Mouse (Mus musculus) gastrocnemius, postnatal 25 days (tissue): ENCODE measurements around the gene P3h2. TPM values are rescaled to one million over a fixed set of nuclear protein-coding genes. Genes with fewer than 3 reads are reported as not detected.

Experiments
- DNase-seq: peaks from one replicate; pipeline ENCODE4 v3.0.0; 2022
- long read RNA-seq, 2 experiments: library from polyadenylated mRNA; stranded (forward); transcript quantifications; one replicate each; pipeline ENCODE4 v2.0.0; 2021
- total RNA-seq, 2 experiments: library from RNA; stranded (reverse); gene quantifications; 1 replicate in 1 of 2; 2 replicates in 1 of 2; pipeline ENCODE4 v1.2.3; 2021

P3h2 gene
- total RNA-seq, result 1 to 10 TPM; 4.2 to 7.2 TPM
- long read RNA-seq, experiment 1, partial matches to known transcripts, result 2 of 7 reads
- long read RNA-seq, experiment 1, other reads (novel, unspliced or antisense), result 1 of 7 reads
- long read RNA-seq, experiment 2, transcript P3h2-201 (15 exons, 3,283 nt), result major isoform, 12 of 12 reads
- long read RNA-seq, experiment 2, partial matches to known transcripts, result 0 of 12 reads
- long read RNA-seq, experiment 2, other reads (novel, unspliced or antisense), result 0 of 12 reads

DNA sequence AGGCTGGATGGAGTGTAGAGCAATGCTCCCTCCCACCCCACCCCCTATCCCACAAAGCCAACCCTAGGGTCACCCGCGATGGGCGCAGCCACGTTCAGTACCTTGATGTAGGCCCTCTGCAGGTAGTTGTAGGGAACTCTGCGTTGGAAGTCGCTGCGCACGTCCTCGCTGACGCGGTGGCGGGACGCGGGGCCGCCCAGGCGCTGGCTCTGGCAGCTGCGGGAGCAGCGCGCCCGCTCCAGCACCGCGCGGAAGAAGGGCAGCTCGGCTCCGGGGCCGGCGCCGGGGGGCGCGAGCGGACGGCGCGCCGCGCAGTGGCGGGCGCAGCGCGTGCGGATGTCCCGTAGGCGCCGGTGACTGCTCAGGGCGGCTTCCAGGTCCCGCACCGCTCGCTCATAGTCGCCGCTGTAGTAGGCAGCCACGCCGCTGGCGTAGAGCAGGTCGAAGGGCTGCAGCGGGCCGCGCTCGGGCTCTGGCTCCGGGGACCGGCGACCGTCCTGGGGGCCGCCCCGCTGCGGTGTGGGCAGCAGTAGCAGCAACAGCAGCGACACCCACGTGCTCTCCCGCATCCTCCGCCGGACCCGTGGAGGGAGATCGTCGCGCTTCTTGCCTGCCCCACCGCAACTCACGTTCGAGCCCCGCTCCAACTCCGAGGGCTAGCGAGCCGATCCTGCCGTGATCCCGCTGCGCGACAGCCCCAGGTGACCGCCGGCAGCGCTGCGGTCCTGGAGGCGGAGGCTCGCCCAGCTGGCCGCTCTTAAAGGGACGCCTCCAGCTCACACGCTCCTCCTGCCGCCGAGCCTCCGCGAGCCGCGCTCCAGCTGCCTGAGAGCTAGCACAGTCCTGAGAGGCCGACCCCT, at the start of gene P3h2:
Gene P3h2, minus strand, starts transcription at position 670 of the 860 bp plus-strand sequence.
- peak; percentile 59 for DNase-seq

DNA sequence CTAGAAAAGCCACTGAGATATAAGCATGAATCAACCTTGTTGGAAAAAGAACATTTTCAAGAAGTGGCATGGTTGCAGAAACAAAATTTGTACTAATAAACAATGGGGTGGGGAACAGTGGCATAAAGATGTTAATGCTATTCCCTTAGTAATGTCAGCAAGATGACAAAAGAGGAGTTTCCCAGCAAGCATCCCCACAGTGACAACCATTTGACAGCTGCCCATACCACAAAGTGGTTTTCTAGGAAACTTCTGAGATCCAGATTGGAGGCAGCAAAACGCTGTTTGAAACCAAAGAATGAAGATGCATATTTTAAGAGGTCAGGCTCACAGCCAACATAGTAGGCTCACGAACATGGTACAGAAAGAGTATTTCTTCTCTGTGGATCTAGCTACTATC, 46.7 kb upstream of the P3h2 start:
- no peak for DNase-seq

DNA sequence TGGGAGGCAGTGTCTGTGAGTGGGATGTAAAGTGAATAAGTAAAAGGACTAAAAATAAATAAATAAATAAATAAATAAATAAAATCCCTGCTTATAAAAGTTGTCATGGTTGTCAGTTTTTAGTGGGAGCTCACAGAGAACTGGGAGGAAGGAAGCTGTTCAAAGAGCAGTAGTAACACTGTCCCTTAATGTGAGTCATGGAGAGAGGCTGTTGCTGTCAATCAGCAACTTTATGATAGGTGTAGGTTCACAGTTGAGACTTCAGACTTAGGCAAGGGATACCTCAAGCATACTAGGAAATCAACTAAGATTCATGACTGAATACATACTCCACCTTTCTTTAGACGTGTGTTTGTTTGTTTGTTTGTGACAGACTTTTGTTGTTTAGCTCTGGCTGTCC, 45.4 kb upstream of the P3h2 start:
- no peak for DNase-seq

DNA sequence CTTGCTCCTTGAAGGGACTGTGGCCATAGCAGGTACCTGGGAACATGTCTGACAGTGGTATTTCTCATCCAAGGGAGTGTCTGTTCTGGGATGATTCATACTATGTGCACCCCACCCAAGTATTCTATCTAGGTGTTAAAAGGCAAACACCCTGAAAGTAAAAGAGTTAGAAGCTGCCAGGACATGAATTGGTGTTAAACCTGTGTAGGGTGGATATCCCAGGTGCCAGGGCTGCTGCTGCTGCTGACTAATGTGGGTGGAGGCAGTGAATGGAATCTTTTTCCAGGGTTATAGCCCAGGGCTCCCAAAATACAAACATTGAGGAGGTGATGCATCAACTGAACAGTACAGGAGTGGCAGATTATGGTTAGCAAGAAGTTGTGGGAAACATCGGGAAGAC, 41.3 kb upstream of the P3h2 start:
- no peak for DNase-seq

DNA sequence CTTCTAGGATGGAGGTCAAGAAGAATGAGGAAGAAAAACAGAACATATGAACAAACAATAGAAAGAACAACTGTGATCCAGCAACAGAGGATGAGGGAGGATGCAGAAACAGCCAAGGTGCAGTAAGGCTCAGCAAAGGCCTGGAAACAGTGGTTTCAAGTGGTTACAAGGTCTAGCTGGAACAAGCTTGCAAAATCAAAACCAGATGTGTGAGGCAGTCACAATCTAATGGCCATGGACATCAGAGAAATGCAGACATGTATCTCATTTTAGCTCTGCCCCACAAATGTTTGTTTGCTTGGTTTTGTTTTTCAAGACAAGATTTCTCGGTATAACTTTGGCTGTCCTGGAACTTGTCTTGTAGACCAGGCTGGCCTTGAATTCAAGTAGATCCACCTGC, 25.5 kb upstream of the P3h2 start:
- no peak for DNase-seq

DNA sequence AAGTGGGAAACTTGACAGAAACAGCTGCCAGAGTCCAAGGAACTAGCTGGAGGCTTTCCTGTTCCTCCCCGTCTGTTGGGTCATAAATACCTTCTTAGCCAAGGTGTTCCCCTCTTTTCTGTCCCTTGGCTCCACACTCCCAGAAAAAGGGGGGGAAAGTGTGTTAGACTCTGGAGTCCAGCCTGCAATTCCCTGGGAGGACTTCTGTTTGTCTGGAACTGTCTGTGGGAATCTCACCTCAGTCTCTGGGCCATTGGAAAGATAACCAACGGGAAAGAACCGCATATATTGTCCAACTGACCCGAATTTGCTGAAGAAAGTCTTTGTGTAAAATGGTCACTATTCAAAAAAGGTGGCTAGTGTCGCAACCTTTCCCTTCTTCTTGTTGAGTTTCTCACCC, 1.0 kb upstream of the P3h2 start:
- no peak for DNase-seq

DNA sequence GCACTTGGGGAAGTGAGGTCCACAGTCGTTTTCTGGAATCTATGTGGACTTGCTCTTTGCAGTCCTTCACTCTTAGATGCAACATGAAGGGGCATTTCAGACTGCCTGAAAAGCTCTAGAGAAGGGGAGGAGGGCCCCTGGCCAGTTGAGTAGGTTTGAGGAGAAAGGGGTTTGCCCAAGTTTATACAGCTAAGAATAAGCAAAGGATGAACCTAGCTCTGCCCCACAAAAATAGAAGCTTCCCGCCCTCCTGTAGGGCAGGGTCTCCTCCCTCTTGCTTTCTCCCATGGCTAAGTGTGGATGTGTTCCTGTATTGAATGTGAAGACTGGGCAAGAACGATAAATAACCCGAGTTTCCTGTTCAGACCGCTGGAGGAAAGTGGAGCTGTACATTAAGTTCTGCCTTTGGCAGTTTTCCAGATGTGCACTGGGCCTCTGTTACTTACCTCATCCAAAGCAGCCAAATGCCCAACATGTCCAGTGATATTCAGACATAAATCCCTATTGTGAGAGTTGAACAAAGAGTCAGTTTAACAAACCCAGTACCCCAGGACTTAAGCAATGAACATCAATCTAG, 545 bp upstream of the P3h2 start:
- DNase-seq, result no peak

DNA sequence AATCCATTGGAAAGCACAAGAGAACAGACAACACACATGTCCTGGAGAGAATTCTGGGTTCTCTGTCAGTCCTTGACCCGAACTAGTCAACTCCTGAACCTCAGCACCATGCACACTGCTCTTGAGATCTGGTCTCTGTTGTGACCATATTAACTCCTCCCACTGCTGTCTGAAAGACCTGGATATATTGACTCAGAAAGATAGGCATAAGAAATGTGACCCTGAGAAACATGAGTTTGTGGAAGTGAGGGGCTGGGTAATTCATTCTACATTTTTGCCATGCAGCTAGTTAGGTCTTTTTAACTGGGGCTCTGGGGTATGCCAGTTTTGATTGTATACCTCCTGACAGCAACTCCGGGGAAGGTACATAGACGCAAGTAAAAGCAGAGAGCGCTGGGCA, 1.3 kb downstream of the P3h2 start:
- DNase-seq, result no peak

DNA sequence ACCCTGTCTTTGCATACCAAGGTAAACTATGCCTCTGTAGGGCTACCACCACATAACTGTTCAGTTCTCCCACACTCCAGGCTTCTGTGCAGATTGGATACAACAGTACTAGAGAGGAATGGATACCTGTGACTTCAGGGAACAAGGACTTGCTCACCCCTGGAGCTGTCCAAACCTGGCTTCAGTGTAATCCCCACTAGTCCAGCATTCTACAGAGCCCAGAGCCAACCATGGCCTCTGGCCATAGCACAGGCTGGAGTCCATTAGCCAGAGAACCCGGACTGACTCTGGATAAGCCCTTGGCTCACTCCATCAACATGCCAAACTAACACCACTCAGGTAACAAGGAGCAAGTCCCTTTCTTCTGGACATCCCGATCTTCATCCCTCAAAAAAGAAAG, 2.7 kb downstream of the P3h2 start:
- no peak for DNase-seq

DNA sequence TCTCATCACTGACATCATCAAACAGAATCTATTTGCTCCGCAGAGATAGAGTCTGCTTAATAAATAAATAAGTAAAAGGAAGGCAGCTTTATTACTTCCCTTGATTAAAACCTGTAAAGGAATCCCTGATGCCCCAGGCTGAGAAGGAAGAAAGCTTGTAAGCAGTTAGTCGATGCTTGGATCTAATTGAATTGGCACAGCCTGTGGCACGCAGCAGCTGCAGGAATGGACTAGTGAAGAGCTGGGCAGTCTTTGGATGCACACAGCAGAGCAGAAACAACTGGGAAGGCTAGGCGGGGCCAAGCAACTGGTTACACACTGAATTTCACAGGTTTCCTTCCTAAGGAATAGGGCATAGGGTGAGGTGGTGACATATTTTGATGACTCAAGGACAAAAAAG, 5.4 kb downstream of the P3h2 start:
- DNase-seq, result no peak

DNA sequence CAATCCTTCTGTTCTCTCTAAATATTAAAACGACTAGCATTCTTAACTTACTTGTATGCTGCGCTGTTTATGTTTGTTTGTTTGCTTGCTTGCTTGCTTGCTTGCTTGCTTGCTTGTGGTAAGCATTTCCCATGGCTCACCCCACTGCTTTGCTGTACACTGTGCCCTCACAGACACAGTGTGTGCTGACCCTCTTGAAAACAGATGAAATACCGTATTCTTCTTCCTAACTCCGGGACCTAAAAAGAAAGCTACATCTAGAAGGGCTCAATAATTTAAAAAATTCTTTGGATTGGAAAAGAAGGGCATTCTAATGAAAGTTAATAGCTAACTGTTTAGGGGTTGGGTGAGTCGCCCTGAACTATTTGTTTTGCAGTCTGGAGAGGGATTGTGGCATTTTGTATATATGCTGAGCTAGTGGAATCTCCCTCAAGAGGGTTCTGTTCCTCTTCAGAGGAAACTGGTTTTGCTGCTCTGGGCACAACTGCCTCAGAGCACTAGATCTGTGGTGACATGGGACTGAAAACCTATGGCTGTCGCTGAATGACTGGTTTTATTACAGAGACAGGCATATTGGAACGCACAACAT, 9.8 kb downstream of the P3h2 start:
- DNase-seq, result no peak

DNA sequence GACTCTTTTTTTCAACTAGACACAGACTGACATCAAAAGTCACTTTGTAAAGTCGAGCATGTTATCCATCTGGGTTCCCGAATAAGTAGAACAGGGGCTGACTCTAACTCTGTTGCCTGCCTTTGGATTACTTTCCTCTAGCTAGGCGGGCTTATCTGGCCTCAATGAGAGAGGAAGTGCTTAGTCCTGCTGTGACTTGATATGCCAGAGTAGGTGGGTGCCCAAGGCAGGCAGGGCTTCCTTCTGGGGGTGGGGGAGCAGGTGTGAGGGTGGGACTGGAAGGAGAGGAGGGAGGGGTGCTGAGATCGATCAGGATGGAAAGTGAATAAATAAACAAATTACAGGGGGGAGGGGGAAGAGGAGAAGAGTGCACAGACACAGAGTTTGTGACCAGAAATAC, 11.7 kb downstream of the P3h2 start:
- DNase-seq, result no peak

DNA sequence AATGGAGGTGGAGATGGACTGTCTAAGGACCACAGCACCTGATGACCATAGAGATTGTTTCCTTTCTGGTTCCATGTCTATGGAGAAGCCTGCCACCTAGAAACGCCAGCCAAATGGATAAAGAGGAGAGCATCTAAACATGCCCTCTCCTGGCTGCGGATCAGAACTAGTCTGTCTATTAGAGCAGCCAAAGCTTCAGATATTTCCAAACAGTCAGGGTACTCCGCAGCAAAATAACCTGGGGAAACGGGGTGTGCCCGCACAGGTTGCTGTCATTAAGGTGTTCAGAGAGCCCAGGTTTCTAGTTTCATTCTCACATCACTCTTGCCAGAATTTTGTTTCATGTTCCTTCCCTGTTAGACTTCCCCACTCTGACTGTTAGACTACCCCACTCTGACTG, 16.6 kb downstream of the P3h2 start:
- no peak for DNase-seq

DNA sequence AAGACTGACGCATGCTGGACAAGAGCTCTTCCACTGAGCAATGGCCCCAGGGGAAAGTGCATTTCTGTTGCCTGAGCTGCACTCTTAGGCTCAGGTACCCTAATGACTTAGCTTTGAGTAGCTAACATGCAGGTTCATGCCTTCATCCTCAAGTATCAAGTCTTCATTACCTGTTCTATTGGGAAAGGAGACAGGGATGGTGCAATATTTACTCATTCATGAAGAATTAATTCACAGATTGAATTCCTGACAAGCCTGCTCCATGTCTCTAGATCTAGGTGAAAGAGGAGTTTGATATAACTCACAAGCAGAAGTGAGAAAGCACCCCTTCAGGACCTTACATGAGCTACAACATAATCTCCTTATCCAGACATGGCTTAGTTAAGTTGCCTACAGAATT, 17.3 kb downstream of the P3h2 start:
- DNase-seq, result no peak

DNA sequence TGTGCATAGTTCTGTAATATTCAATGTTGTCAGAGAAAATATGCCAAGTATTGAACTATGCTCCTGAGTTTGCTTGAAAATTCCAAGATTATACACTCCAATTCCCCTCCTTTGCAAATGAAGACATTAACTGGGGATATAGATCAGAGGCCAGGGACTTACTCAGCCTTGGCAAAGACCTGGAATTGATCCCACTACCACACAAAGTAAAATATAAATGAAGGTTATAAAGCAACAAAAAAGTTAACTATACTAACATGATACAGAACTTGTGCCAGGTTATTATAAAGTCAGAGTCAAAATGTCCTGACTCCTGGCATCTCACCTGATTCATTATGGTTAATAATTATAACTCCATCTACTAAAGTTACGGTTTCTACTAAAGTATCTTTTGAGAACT, 18.6 kb downstream of the P3h2 start:
- no peak for DNase-seq

DNA sequence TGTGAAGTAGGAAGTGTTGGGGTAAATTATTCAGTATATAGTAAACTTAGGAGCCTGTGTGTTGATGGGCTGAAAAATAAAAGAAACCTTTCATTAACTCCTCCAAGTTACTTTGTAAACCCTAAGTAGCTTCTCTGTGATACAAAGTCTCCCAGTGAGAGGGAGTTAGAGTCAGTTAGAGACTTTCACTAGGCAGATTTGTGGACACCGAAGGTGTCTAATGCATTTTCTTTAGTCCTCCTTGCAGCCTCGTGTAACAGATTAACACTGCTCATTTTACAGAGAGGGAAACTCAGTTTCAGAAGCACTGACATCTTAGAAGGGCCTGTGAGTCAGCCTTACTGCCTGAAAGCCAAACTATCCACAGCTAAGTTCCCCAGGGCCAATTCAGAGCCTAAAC, 20.4 kb downstream of the P3h2 start:
- DNase-seq, result no peak

DNA sequence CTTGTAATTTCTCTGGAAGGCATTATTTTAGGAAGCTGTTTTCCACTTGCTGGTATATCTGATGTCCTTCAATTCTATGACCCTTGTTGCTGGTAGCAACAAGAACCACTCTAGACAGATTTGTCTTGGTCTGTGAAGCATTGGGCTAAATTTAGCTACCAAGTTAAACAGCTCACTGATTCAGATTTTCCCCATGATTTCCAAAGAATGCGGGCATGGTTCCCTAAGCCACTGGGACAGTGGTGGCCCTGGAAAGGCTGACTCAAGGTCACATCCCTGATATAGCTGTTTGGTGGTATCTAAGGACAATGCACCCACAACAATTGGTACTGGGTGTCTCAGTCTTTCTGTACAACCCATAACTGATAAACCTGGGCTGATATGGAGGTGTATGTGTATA, 22.8 kb downstream of the P3h2 start:
- DNase-seq, result no peak

DNA sequence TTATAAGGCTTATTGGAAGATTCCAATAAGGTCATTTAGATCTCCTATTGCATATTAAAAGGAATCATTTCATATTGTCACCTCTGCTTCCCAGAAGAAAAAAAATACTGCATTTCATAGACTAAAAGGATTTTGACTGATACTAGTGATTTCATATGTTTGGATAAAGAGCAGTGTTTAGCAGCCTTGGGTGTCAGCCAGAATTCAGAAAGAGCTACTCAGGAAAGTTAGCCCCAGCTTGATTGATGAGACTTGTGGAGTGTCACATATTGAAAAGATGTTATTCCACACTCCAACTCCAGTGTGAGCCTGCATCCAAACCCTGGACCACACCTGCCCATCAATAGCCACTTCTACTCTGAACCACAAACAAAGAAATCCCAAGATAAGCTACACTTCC, 23.2 kb downstream of the P3h2 start:
- DNase-seq, result no peak

DNA sequence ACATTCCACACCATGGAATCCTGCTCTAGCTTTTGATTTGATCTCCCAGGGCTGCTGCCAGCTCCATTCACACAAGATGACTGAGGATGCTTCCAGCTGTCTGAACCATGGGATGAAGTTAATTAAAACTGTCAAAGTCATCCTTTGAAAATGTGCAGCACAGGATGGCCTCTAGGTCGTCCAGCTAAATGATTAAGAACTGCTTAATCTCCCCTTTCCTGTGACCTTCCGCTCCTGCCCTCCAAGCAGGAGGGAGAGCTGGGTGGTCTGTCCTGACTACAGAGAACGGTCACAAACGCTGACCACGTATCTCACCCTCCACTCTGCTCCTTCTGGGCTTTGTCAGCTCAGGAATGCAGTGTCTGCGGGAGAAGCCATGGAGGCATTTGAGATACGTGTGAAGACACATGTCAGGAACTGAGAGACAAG, 26.6 kb downstream of the P3h2 start:
- no peak for DNase-seq

DNA sequence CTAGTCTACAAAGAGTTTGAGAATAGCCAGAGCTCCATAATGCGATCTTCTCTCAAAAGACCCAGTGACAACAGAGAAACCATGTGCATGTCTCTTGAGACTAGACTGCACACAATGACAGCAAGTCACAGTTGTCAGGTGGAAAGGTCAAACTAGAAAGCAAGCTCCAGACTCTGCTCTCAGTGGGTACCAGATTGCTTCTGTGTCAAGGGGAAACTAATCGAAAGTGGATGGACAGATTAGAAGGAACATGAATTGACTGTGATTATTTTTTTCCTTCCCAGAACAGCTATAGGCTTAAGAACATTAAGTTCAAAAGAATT, 27.5 kb downstream of the P3h2 start:
- DNase-seq, result no peak

DNA sequence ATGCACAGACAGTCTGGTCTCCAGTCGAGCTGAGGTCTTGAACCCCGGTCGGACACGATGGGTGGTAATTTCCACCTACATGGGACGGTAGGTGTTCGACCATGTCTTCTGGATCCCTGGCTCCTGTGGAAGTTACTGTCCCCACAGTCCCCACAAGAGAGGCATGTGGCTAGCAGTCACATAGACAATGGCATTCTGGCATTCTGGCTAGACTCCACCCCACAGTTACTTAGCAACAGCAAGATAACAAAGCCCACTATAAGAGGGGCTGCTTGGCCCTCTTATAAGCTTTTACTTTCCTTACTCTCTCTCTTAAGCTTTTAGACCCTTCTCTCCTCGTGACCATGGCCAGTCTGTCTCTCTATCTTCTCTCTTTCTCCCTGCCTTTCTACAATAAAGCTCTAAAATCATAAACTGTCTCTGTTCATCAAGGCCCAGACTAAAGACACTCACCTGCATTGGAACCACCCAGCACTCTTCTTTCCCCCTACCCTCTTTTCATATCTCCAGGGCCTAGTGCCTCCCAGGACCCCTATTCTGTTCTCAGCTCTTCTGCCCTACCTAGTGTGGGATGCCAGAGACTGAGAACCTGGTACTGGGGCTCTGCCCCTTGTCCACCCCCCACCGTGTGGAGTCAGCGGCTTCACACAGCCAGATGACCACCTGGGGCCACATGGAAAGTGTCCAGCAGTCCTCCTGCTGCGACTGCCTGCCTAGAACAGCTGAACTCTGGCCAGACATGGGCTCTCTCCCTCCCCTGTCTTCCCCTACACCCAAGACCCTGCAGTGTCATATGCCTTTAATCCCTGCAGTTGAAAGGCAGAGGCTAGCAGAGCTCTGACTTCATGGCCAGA, 28.1 kb downstream of the P3h2 start:
- no peak for DNase-seq

DNA sequence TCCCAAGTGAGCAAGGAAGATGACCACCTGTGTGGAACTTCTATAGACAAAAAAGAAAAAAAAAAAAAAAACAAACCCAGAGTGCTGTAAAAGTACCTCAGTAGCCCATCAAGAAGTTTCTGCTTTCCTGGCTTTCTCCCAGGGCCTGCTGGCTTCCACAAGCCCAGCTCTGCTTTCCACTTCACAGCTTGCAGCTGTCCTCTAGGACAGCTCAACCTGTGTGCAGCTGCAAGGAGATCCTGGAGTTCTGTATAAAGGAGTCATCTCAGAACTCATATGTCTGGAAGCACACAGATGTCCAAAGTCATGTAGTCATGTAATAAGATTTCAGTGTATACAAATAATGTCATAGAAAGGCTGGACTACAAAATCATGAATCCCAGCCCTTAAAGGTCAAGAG, 30.5 kb downstream of the P3h2 start:
- no peak for DNase-seq
